Mouse (Mus musculus) heart, postnatal 0 days (tissue): ENCODE measurements around the gene Dab1.

Experiments
- CTCF ChIP-seq: IDR thresholded peaks from 2 replicates; pipeline ENCODE4 v1.5.1; 2016; ENCODE audit warnings: antibody characterized with exemption, control low read depth, low read depth
- EP300 ChIP-seq: IDR thresholded peaks from 2 replicates; pipeline ENCODE4 v1.6.1; 2016; ENCODE audit warnings: antibody characterized with exemption, low read depth

GRCm38 (mm10) chr4:104465594-104465993 is 846.4 kb downstream of the Dab1 start:
- TF ChIP-seq EP300 (no peak), CTCF (no peak)
